Mouse (Mus musculus) heart, adult 2 months (tissue): ENCODE results near the gene Adgrb2. TPM values are rescaled to one million over a fixed set of nuclear protein-coding genes. Genes with fewer than 3 reads are reported as not detected.

Experiments used
- DNase-seq, 2 experiments: peaks; one replicate each; pipeline ENCODE4 v3.0.0; 2021
- H3K27ac ChIP-seq: fragments of 200-600 bp; 2 replicates; pipeline ENCODE4 v1.8.1; 2022
- H3K27me3 ChIP-seq: fragments of 200-500 bp; 2 replicates; pipeline ENCODE4 v1.6.1; 2012; ENCODE audit warnings: mild to moderate bottlenecking, low read length, inconsistent platforms, mixed read lengths; ENCODE audit not compliant: control insufficient read depth, insufficient read depth
- H3K36me3 ChIP-seq: fragments of 200-500 bp; 2 replicates; pipeline ENCODE4 v1.6.1; 2012; ENCODE audit warnings: low read length, inconsistent platforms; ENCODE audit not compliant: control insufficient read depth, insufficient read depth
- H3K4me1 ChIP-seq: fragments of 200-500 bp; 2 replicates; pipeline ENCODE4 v1.6.1; 2011; ENCODE audit warnings: low read length; ENCODE audit not compliant: control insufficient read depth, insufficient read depth
- H3K4me3 ChIP-seq: fragments of 200-600 bp; 2 replicates; pipeline ENCODE4 v1.8.1; 2022
- H3K79me2 ChIP-seq: fragments of 200-500 bp; replicated peaks from 2 replicates; pipeline ENCODE4 v1.6.1; 2012; ENCODE audit warnings: mild to moderate bottlenecking, inconsistent platforms, low read length, moderate library complexity, mixed read lengths; ENCODE audit not compliant: control insufficient read depth, insufficient read depth
- H3K9ac ChIP-seq: fragments of 200-500 bp; 2 replicates; pipeline ENCODE4 v1.6.1; 2012; ENCODE audit warnings: low read depth, mild to moderate bottlenecking, control low read depth, inconsistent platforms, low read length, mixed read lengths
- CTCF ChIP-seq: fragments of 200-600 bp; IDR thresholded peaks from 2 replicates; pipeline ENCODE4 v1.8.1; 2022; ENCODE audit warnings: antibody characterized with exemption, mild to moderate bottlenecking, moderate library complexity
- EP300 ChIP-seq: fragments of 200-500 bp; IDR thresholded peaks from 2 replicates; pipeline ENCODE4 v1.6.1; 2011; ENCODE audit warnings: low read depth, low read length, control low read depth; ENCODE audit not compliant: insufficient read depth
- POLR2A ChIP-seq: fragments of 200-500 bp; IDR thresholded peaks from 2 replicates; pipeline ENCODE4 v1.6.1; 2011; ENCODE audit warnings: mild to moderate bottlenecking, low read depth, low read length, control low read depth; ENCODE audit not compliant: insufficient read depth
- WGBS: fragments of 180-500 bp; shearing (Covaris S2); methylation state at CpG from one replicate; pipeline ENCODE4 v1.1.7; 2018; 5-methylcytosine and 5-hydroxymethylcytosine counted together
- intact Hi-C: fragments of 180-260 bp; cut with DNase I; formaldehyde crosslinking; loops from one replicate; pipeline ENCODE4 v1.15.1; 2025
- polyA plus RNA-seq: library from polyadenylated mRNA; depleted of rRNA; stranded (reverse); fragments of >200 nt; gene quantifications from 2 replicates; pipeline ENCODE4 v1.2.3, GENCODE M21; 2012
- total RNA-seq, 2 experiments: library from RNA; stranded (reverse); gene quantifications; 2 replicates each; pipeline ENCODE4 v1.2.3; 2021

Adgrb2 gene
- total and polyA plus RNA-seq, 3 experiments: 1.8 to 4.8 (median 2.0) TPM

DNA sequence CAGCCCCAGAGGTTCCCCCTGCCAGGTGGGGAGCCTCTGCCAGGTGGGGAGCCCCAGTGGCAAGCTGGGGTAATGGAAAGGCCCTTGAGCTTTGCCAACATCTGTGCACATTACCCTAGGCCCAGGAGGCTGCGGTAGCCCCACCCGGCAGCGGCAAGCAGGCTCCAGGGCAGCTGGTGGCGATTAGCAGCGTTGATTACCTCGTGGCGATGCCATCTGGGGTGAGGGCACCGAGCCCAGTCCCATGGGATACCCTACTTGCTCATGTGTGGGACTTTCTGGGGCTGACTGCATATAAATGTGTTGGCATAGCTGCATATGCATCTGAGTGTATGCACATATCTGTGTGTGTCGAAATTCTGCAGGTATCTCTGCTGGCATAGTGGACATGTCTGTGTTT lies 59.5 kb downstream of the Adgrb2 start:
- WGBS: 86% methylated on average over 9 of the region's 9 CpGs
- Histone ChIP-seq H3K9ac (no peak overlapping the region), H3K4me1 (peaks cover 3% of the 10 kb centered on the region), H3K27me3 (no peaks in the 10 kb centered on the region), H3K27ac (no peak overlapping the region), H3K36me3 (no peaks in the 10 kb centered on the region), H3K79me2 (no peaks in the 10 kb centered on the region), H3K4me3 (no peak overlapping the region)
- TF ChIP-seq POLR2A: no peak
- TF ChIP-seq EP300: no peak
- no peak for TF ChIP-seq CTCF
- intact Hi-C loops: no loop called here
- DNase-seq: no peak

DNA sequence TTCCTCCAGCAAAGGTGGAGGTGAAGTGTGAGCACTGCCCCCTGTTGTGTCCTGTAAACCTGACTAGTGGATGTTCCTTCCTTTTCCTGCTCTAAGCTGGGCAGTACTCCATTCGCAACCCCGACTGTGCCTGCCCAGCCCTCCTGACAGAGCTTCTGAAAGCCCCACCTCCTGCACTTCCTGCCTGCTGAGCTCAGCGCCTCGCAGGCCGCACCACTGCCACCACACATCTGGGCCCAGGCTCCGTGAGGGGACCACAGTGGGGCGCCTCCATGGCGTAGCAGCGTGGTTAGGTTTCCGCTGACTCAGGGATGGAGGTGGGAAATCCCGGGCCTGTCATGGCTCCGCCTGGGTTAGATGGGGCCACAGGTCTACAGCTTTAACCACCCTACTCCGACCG lies 60.9 kb downstream of the Adgrb2 start:
- 32% methylated on average over 14 of the region's 14 CpGs for WGBS
- Histone ChIP-seq H3K9ac (peak overlapping the region; percentile 25; the same call in 1 of the 2 replicates), H3K79me2 (no peaks in the 10 kb centered on the region), H3K36me3 (no peaks in the 10 kb centered on the region), H3K4me3 (no peak overlapping the region), H3K27me3 (no peaks in the 10 kb centered on the region), H3K4me1 (peaks cover 5% of the 10 kb centered on the region), H3K27ac (peak overlapping the region; percentile 53)
- DNase-seq: peak; percentile 61 to 72
- intact Hi-C loops: no loop called here
- TF ChIP-seq CTCF: no peak
- no peak for TF ChIP-seq EP300
- 0 out of 2 replicates have a peak, but pooled peaks have one; percentile 25 for TF ChIP-seq POLR2A

DNA sequence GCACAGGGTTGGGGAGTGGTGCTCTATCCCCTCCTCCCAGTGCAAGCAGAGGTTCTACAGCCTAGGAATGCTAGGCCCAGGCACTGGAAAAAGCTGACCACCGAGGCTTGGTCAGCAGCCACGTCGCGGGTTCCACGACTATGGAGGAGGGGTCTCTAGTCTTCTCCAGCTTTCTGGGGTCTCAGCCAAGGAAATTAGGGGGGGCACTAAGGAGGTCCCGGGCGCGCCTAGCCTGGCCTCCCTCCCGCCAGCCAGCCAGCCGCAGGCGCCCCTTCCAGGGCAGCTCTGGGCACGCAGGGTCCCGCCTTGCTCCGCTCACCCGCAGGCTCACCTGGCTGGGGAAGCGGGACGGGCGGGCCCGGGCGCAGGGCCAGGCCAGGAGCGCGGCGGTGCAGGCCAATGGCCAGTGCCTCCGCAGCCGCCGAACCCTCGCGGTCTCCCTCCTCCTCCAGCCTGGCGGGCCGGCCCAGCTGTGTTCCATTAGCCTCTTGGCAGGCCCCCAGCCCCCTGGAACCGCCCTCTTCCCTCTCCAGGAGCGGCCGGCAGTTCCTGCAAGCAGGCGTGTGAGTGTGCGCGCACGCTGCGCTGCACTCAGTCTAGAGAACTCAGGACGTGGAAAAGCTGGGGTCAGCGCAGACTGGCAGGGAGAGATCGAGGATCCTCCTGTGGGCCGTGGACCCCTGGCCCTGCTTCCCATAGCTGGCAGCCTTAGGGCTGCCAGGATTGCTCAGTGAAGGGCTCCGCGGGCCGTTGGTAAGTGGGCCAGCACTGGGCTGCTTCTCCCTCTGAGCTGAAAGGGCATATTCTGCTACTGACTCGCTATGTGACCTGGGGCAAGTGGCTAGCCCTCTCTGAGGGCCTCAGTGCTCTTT lies 62.9 kb downstream of the Adgrb2 start, which contains the start of gene Col16a1:
Gene Col16a1, plus strand, starts transcription at position 510 of the 872 bp plus-strand sequence.
- WGBS: 2% methylated on average over 45 of the region's 46 CpGs
- peak; percentile 94 for DNase-seq
- Histone ChIP-seq H3K4me1 (peaks cover 5% of the 10 kb centered on the region), H3K27ac (peak within 1 kb of the TSS; percentile 69), H3K9ac (peak within 1 kb of the TSS; percentile 81), H3K4me3 (peak within 1 kb of the TSS; percentile 52), H3K27me3 (no peaks in the 10 kb centered on the region), H3K36me3 (no peaks in the 10 kb centered on the region), H3K79me2 (no peaks in the 10 kb centered on the region)
- intact Hi-C loops: no loop called here
- TF ChIP-seq CTCF (no peak), EP300 (0 out of 2 replicates have a peak, but pooled peaks have one; percentile 25), POLR2A (peak; percentile 48; the same call in 1 of the 2 replicates)

DNA sequence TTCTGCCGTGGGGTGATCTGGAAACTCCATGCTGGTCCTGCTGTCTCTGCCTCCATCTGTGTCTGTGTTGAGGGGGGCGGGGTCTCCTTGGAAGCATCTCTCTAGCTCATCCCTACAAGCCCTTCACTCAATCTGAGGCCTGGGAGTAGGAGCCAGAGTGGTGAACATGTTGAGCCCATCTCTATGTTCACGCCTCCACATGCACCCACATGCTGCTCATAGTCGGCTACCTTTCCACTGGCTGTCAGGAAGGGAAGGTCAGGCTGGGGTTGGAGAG lies 63.5 kb downstream of the Adgrb2 start:
- peak overlapping the region; percentile 52 for H3K4me3 ChIP-seq
- intact Hi-C loops: no loop called here
- no peaks in the 10 kb centered on the region for H3K27me3 ChIP-seq
- no peak for TF ChIP-seq POLR2A
- TF ChIP-seq EP300: no peak
- TF ChIP-seq CTCF: no peak
- peak overlapping the region; percentile 81 for H3K9ac ChIP-seq
- peak in 1 of 2 experiments; percentile 32 for DNase-seq
- no peaks in the 10 kb centered on the region for H3K36me3 ChIP-seq
- peak overlapping the region; percentile 65 for H3K27ac ChIP-seq
- H3K4me1 ChIP-seq: peaks cover 5% of the 10 kb centered on the region
- no peaks in the 10 kb centered on the region for H3K79me2 ChIP-seq
- 64% methylated on average over 4 of the region's 4 CpGs for whole genome bisulfite sequencing

DNA sequence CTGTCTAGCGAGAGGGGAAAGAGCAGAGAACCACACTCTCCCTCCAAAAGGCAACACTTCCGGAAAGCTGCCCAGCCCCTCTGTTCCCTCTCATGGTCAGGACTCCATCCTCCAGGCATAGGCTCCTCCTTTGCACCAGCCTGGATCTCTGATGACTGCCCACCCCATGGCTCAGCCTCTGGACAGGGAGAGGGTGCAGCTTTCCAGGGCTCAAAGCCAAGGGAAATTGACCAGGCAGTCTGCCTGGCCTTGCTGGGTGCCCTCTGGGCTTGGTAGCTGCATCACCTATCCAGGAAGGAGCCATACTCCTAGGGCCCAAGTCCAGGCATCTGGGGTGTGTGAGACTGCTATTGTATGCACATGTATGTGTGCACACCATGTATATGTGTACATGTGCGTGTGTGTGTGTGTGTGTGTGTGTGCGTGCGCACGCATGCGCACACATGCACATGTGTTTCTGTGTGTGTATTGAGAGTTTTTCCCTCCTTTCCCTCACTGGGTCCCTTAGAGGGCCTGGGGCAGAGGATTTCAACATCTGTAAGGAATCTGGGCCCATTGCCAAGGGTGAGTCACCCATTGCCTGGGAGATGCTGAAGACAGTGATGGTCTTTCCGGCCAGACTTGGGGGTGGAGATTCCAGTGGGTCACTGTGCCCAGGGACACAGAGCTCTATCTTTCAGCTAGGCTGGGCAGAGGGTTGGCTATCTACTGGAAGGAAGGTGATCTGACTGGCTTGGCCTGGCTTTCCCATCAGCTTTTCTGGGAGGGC lies 65.6 kb downstream of the Adgrb2 start:
- Histone ChIP-seq H3K4me1 (peaks cover 5% of the 10 kb centered on the region), H3K4me3 (no peak overlapping the region), H3K27me3 (no peaks in the 10 kb centered on the region), H3K36me3 (no peaks in the 10 kb centered on the region), H3K27ac (no peak overlapping the region), H3K79me2 (no peaks in the 10 kb centered on the region), H3K9ac (no peak overlapping the region)
- DNase-seq: peak; percentile 70 to 76
- 62% methylated on average over 8 of the region's 8 CpGs for WGBS
- intact Hi-C loops: no loop called here
- TF ChIP-seq EP300 (no peak), POLR2A (no peak), CTCF (no peak)
